Mouse (Mus musculus) forebrain, postnatal 0 days (tissue): ENCODE results near the gene Adh6a. TPM values are rescaled to one million over a fixed set of nuclear protein-coding genes. Genes with fewer than 3 reads are reported as not detected.

ENCODE experiments used
- ATAC-seq: fragments of 200-750 bp; cut with Nextera tagmentation; 2 replicates; pipeline ENCODE4 v1.8.0; 2017; ENCODE audit warnings: mild to moderate bottlenecking, moderate library complexity
- DNase-seq: peaks from one replicate; pipeline ENCODE4 v3.0.0-alpha.2; 2015
- H3K27ac ChIP-seq: fragments of 300-500 bp; sonication (generic); 2 replicates; pipeline ENCODE4 v1.5.1; 2014; ENCODE audit warnings: low read depth, mild to moderate bottlenecking, antibody characterized with exemption, low read length, moderate library complexity, mixed read lengths
- H3K27me3 ChIP-seq: fragments of 300-500 bp; sonication (generic); 2 replicates; pipeline ENCODE4 v1.6.1; 2014; ENCODE audit warnings: mild to moderate bottlenecking, low read length, mixed read lengths; ENCODE audit not compliant: insufficient read depth
- H3K36me3 ChIP-seq: fragments of 300-500 bp; sonication (generic); 2 replicates; pipeline ENCODE4 v1.6.1; 2014; ENCODE audit warnings: mild to moderate bottlenecking, moderate library complexity; ENCODE audit not compliant: insufficient read depth
- H3K4me1 ChIP-seq: fragments of 300-500 bp; sonication (generic); 2 replicates; pipeline ENCODE4 v1.6.1; 2014; ENCODE audit warnings: antibody characterized with exemption; ENCODE audit not compliant: insufficient read depth
- H3K4me2 ChIP-seq: fragments of 300-500 bp; sonication (generic); 2 replicates; pipeline ENCODE4 v1.6.1; 2014; ENCODE audit warnings: low read depth, mild to moderate bottlenecking, moderate library complexity
- H3K4me3 ChIP-seq: fragments of 300-500 bp; sonication (generic); 2 replicates; pipeline ENCODE4 v1.5.1; 2014; ENCODE audit warnings: low read depth, low read length, mixed read lengths
- H3K9ac ChIP-seq: fragments of 300-500 bp; sonication (generic); 2 replicates; pipeline ENCODE4 v1.6.1; 2014; ENCODE audit warnings: mild to moderate bottlenecking
- H3K9me3 ChIP-seq: fragments of 300-500 bp; sonication (generic); 2 replicates; pipeline ENCODE4 v1.6.1; 2016; ENCODE audit warnings: low read length
- CTCF ChIP-seq: sonication (generic); IDR thresholded peaks from 2 replicates; pipeline ENCODE4 v1.5.1; 2016; ENCODE audit warnings: antibody characterized with exemption, control low read depth, low read depth
- WGBS: fragments of 180-500 bp; shearing (Covaris S2); extraction: QIAGEN DNeasy Blood & Tissue Kit; methylation state at CpG from one replicate; pipeline ENCODE4 v1.1.7; 2014; 5-methylcytosine and 5-hydroxymethylcytosine counted together
- polyA plus RNA-seq: library from polyadenylated mRNA; unstranded; fragments of >200 nt; fragmentation: Nextera tagmentation; extraction: Ambion mirVana; gene quantifications from 2 replicates; pipeline ENCODE4 v1.2.1, GENCODE M21; 2015
- total RNA-seq: library from RNA; depleted of rRNA; stranded (reverse); fragments of >200 nt; gene quantifications from 2 replicates; pipeline ENCODE4 v1.2.3, GENCODE M21; 2014

Adh6a gene
- total and polyA plus RNA-seq, 2 experiments from 2014 or later, result not detected

DNA sequence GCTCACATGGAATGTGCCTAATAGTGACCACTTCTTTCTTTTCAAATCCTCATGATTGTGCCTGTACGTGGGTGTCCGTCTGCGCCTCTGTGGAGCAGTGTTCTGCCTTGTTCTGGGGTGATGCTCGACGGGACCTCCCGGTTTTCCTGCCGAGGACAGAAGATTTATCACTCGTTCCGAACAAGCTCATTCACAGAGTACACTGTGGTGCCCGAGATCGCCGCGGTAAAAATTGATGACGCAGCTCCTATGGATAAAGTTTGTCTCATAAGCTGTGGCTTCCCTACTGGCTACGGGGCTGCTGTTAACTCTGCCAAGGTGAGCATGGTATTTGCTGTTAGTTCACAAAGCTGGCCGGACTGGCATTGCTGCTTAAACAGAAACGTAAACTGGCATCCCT, 11.9 kb downstream of the Adh6a start:
- Histone ChIP-seq H3K9ac (no peak overlapping the region), H3K36me3 (no peaks in the 10 kb centered on the region), H3K27ac (no peak overlapping the region), H3K9me3 (no peaks in the 10 kb centered on the region), H3K4me1 (no peaks in the 10 kb centered on the region), H3K27me3 (no peaks in the 10 kb centered on the region), H3K4me3 (no peak overlapping the region), H3K4me2 (no peak overlapping the region)
- no peak for ATAC-seq
- TF ChIP-seq CTCF, result no peak
- no peak for DNase-seq
- WGBS, result 96% methylated on average over 17 of the region's 17 CpGs

DNA sequence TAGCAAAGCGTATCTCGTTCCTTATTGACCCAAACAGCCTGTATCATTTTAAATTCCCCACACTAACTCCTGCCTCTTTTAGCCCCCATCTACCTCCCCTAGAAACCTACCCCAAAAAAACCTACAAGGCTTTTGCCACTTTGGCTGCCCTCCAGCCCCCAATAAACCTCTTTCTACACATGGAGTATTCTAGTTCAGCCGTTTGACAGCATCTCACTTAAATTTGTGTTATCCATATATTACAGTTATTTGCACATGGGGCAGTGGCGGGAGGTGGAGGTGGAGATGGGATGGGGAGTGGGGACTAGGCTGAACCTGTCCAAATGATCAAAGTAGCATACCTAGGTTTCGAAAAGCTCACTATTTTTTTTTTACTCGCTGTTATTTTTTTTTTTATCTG, 12.4 kb downstream of the Adh6a start:
- TF ChIP-seq CTCF, result no peak
- no peak overlapping the region for H3K4me2 ChIP-seq
- H3K27me3 ChIP-seq, result no peaks in the 10 kb centered on the region
- H3K4me3 ChIP-seq, result no peak overlapping the region
- 93% methylated on average over 6 of the region's 6 CpGs for WGBS
- no peaks in the 10 kb centered on the region for H3K9me3 ChIP-seq
- no peak for ATAC-seq
- no peaks in the 10 kb centered on the region for H3K36me3 ChIP-seq
- H3K9ac ChIP-seq, result no peak overlapping the region
- H3K27ac ChIP-seq, result no peak overlapping the region
- H3K4me1 ChIP-seq, result no peaks in the 10 kb centered on the region
- no peak for DNase-seq

DNA sequence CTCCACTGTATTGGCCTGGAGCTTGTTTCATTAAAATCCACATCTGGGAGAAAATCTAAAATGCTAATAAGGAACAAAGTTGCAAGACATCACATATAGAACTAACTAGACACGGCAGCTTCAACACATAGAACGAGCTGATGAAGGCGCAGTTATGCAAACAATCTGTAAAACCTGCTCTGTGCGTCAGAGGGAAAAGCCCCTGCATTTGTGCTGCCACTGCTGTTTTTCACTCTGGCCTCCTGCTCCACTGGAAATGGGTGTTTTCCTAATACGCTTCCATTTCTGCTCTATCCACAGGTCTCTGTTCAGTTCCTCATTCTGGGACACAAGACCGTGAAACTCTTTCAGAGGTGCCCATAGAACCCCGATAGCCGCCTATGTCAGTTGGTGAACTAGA, 20.8 kb downstream of the Adh6a start:
- Histone ChIP-seq H3K4me2 (no peak overlapping the region), H3K4me1 (no peaks in the 10 kb centered on the region), H3K27me3 (no peaks in the 10 kb centered on the region), H3K9me3 (no peaks in the 10 kb centered on the region), H3K4me3 (no peak overlapping the region), H3K27ac (no peak overlapping the region), H3K9ac (no peak overlapping the region), H3K36me3 (no peaks in the 10 kb centered on the region)
- no peak for TF ChIP-seq CTCF
- DNase-seq (no peak), ATAC-seq (no peak)
- WGBS, result 92% methylated on average over 8 of the region's 8 CpGs

DNA sequence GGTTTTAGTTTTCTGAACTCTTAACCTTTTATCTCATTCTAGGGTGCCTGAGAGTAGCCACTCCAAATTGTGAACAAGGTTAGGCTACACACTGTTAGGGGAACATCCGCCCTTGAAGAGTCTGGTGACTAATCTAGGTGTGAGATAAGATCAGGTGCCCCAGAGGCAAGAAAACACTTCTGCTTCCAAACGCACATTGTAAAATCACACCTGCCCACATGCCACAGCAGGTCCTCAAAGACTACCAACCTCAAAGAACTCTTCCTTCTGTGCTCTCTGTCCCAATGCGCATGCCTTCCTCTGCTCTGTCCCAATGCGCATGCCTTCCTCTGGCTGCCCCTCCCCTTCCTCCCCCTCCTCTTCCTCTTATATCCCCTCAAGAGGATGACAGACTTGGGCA, 21.2 kb downstream of the Adh6a start:
- Histone ChIP-seq H3K27ac (no peak overlapping the region), H3K27me3 (no peaks in the 10 kb centered on the region), H3K9ac (no peak overlapping the region), H3K4me1 (no peaks in the 10 kb centered on the region), H3K4me3 (no peak overlapping the region), H3K36me3 (no peaks in the 10 kb centered on the region), H3K9me3 (no peaks in the 10 kb centered on the region), H3K4me2 (no peak overlapping the region)
- ATAC-seq (no peak), DNase-seq (no peak)
- WGBS, result 92% methylated on average over 4 of the region's 4 CpGs
- no peak for TF ChIP-seq CTCF

DNA sequence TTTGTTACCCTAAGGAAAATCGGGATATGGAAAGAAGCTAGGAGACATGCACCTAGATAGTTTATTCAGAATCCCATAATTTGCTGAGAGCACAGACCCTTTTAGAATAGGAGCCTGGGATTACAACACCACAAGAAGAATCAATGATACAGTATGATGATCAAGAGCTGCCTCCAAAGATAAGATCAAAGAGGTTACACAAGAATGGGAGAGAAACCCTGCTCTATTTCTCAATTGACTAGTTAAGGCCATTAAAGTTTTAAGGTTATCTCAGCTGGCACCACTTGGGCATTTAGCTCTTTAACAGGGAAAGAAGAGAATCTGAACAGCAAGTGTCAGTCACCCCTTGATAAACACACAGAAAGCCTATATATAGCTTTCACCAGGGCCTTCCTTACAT, 22.5 kb downstream of the Adh6a start:
- DNase-seq, result no peak
- H3K27me3 ChIP-seq, result no peaks in the 10 kb centered on the region
- H3K4me3 ChIP-seq, result no peak overlapping the region
- no peaks in the 10 kb centered on the region for H3K36me3 ChIP-seq
- ATAC-seq, result no peak
- H3K4me1 ChIP-seq, result no peaks in the 10 kb centered on the region
- 98% methylated on average over 1 of the region's 1 CpGs for WGBS
- H3K9ac ChIP-seq, result no peak overlapping the region
- H3K27ac ChIP-seq, result no peak overlapping the region
- no peak for TF ChIP-seq CTCF
- H3K4me2 ChIP-seq, result no peak overlapping the region
- H3K9me3 ChIP-seq, result no peaks in the 10 kb centered on the region

DNA sequence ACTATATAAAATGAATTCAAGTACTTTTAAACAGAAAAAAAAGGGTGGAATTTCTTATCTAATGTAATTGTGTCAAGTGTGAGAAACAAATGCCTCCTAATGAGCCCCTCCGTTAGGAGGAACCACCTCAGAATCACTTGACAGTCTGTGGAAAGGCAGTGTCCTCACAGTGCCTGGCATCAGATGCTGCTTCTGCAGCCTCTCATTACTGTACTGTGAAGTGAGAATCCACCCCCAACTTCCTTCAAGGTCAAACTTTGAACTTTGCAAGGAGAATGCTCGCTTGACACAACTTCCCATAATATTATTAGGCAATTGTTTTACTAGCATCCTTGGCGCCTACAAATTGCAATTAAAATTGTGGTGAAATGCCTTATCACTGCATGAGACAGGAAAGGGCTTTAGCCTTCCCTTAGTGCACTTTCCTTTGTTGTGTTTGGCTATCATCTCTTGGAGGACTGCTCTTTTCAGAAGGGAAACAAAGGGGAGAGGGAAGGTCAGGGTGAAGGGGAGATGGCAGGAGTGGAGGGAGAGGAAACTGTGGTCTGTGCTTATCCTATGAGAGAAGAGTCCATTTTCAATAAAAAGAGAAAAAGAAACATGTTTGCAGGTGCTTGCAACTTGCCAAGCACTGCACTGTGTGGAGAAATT, 23.1 kb downstream of the Adh6a start:
- H3K9me3 ChIP-seq, result no peaks in the 10 kb centered on the region
- DNase-seq (no peak), ATAC-seq (no peak)
- 55% methylated on average over 3 of the region's 3 CpGs for WGBS
- no peaks in the 10 kb centered on the region for H3K27me3 ChIP-seq
- no peak for TF ChIP-seq CTCF
- H3K4me1 ChIP-seq, result no peaks in the 10 kb centered on the region
- H3K27ac ChIP-seq, result no peak overlapping the region
- H3K4me2 ChIP-seq, result no peak overlapping the region
- no peak overlapping the region for H3K4me3 ChIP-seq
- H3K36me3 ChIP-seq, result no peaks in the 10 kb centered on the region
- no peak overlapping the region for H3K9ac ChIP-seq

DNA sequence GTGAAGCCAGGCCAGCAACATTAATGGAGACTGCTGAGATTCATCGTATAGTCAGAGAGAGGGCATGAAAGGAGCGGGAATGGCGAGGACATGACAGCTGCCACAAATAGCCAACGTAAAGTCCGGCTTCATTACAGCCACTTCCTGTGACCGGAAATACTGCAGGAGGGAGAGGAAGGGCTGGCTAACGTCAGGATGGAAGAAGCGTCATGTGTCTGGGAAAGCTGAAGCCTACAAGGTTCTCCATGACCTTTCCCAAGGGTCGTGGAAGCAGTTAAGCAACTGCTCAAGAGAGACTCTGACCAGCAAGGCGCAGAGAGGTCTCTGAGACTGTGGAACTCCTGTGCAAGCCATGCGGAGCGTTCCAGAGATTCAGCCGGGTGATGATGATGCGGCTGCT, 28.4 kb downstream of the Adh6a start, which contains the start of gene Adh6b:
TSS of gene Adh6b (plus strand) at position 305 of the 400 bp plus-strand sequence.
- no peak within 1 kb of the TSS for H3K4me2 ChIP-seq
- H3K9me3 ChIP-seq, result no peaks in the 10 kb centered on the region
- H3K4me1 ChIP-seq, result no peaks in the 10 kb centered on the region
- WGBS, result 89% methylated on average over 14 of the region's 14 CpGs
- ATAC-seq (no peak), DNase-seq (no peak)
- H3K36me3 ChIP-seq, result no peaks in the 10 kb centered on the region
- no peak for TF ChIP-seq CTCF
- H3K4me3 ChIP-seq, result no peak within 1 kb of the TSS
- no peaks in the 10 kb centered on the region for H3K27me3 ChIP-seq
- H3K9ac ChIP-seq, result no peak within 1 kb of the TSS
- H3K27ac ChIP-seq, result no peak within 1 kb of the TSS
